Mouse (Mus musculus) bone marrow macrophage, adult 2 months (primary cell): ENCODE measurements around the gene Pls1. TPM values are rescaled to one million over a fixed set of nuclear protein-coding genes. Genes with fewer than 3 reads are reported as not detected.

Experiments
- H3K27ac ChIP-seq: 2 replicates; pipeline ENCODE4 v1.5.1; 2012; ENCODE audit warnings: low read depth, low read length; ENCODE audit not compliant: insufficient read depth
- H3K4me1 ChIP-seq: 2 replicates; pipeline ENCODE4 v1.6.1; 2012; ENCODE audit warnings: low read length; ENCODE audit not compliant: control insufficient read depth, insufficient read depth
- H3K4me3 ChIP-seq: 2 replicates; pipeline ENCODE4 v1.5.1; 2012; ENCODE audit warnings: mild to moderate bottlenecking, low read length, moderate library complexity; ENCODE audit not compliant: insufficient read depth
- CTCF ChIP-seq: IDR thresholded peaks from 2 replicates; pipeline ENCODE4 v1.5.1; 2012; ENCODE audit warnings: low read depth, mild to moderate bottlenecking, low read length, moderate library complexity
- POLR2A ChIP-seq: IDR thresholded peaks from 2 replicates; pipeline ENCODE4 v1.6.1; 2012; ENCODE audit warnings: mild to moderate bottlenecking, low read depth, low read length, borderline replicate concordance
- polyA plus RNA-seq: library from polyadenylated mRNA; stranded (reverse); fragments of >200 nt; gene quantifications from 2 replicates; pipeline ENCODE4 v1.2.4, GENCODE M21; 2012; ENCODE audit not compliant: missing spikeins, insufficient read depth, insufficient read length

Pls1 gene
- polyA plus RNA-seq, result not detected in 2 replicates

- Histone ChIP-seq H3K4me3 (peak within 1 kb of the TSS; percentile 56), H3K4me1 (no peaks in the 10 kb centered on the region), H3K27ac (no peak within 1 kb of the TSS)
- TF ChIP-seq CTCF, result no peak
- no peak for TF ChIP-seq POLR2A
Observed at GRCm38 (mm10) chr9:95844825-95845460, at the start of gene Pls1. TSS of gene Pls1 (minus strand) at chr9:95845311.

DNA sequence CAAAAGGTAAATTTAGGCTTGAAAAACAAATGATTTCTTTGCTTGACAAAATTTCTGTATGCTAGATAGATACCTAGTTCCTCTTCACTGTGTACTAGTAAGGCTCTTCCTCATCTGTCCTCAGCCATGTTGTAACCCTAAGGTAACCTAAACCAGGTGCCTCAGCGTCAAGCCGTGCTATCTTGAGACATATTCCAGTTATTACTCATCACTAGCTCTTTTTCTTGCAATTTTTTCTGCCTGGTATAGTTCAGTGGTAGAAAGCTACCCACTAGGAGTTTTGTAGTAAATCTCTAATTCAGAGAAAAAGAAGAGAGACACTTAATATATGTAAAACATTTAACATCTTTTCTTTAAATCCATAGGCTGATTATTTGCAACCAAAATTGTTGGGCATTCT lies 37.6 kb upstream of the Pls1 start:
- no peak overlapping the region for H3K27ac ChIP-seq
- TF ChIP-seq CTCF (no peak), POLR2A (no peak)
- no peak overlapping the region for H3K4me3 ChIP-seq
- no peaks in the 10 kb centered on the region for H3K4me1 ChIP-seq

- no peaks in the 10 kb centered on the region for H3K4me1 ChIP-seq
- no peak for TF ChIP-seq CTCF
- no peak for TF ChIP-seq POLR2A
- no peak overlapping the region for H3K27ac ChIP-seq
- no peak overlapping the region for H3K4me3 ChIP-seq
Observed at GRCm38 (mm10) chr9:95878246-95878645, 33.1 kb upstream of the Pls1 start.

DNA sequence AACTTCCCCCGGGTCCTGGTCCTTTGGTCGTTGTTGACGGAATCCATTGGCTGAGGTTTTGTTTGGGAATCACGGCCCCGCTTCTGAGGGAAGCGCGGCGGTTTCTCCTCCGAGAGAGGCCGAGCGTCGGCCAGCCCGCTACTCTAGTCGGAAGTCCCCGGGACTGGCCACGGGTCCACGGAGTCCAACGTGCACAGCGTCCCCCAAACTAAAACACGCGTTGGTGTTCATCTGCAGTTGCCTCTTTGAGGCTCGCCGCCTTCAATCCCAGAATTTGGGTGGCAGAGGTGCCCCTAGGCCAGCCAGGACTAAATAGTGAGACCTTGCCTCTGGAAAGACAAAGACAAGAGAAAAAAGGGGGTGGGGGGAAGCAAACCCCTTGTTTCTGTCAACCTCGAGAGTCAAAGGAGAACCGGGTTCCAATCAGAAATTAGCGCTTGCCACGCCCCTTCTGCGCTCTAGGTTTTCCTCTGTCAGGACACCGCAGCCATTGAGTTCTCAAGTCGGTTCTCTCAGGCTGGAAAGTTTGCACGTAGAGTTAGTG lies 13.0 kb upstream of the Pls1 start:
- TF ChIP-seq POLR2A (no peak), CTCF (no peak)
- peak overlapping the region; percentile 33 for H3K27ac ChIP-seq
- peaks cover 2% of the 10 kb centered on the region; the same call in 1 of the 2 replicates for H3K4me1 ChIP-seq
- peak overlapping the region; percentile 94 for H3K4me3 ChIP-seq

- Histone ChIP-seq H3K4me1 (peaks cover 2% of the 10 kb centered on the region; the same call in 1 of the 2 replicates), H3K4me3 (peak within 1 kb of the TSS; percentile 94), H3K27ac (peak within 1 kb of the TSS; percentile 33)
- no peak for TF ChIP-seq POLR2A
- no peak for TF ChIP-seq CTCF
Observed at GRCm38 (mm10) chr9:95857414-95858026, 12.4 kb upstream of the Pls1 start, which contains the start of gene Atr. TSS of gene Atr (plus strand) at chr9:95857597.

- no peak overlapping the region for H3K4me3 ChIP-seq
- H3K27ac ChIP-seq, result no peak overlapping the region
- no peak for TF ChIP-seq POLR2A
- TF ChIP-seq CTCF, result no peak
- H3K4me1 ChIP-seq, result peaks cover under 1% of the 10 kb centered on the region; the same call in 1 of the 2 replicates
Observed at GRCm38 (mm10) chr9:95856004-95856403, 10.9 kb upstream of the Pls1 start.

GRCm38 (mm10) chr9:95854891-95855290 lies 9.8 kb upstream of the Pls1 start:
- H3K27ac ChIP-seq, result no peak overlapping the region
- no peaks in the 10 kb centered on the region for H3K4me1 ChIP-seq

GRCm38 (mm10) chr9:95852896-95853295 lies 7.8 kb upstream of the Pls1 start:
- TF ChIP-seq POLR2A, result no peak
- TF ChIP-seq CTCF, result no peak
- H3K4me1 ChIP-seq, result no peaks in the 10 kb centered on the region
- H3K4me3 ChIP-seq, result no peak overlapping the region
- no peak overlapping the region for H3K27ac ChIP-seq

More at GRCm38 (mm10) chr9:95854891-95855290, 9.8 kb upstream of the Pls1 start:
- TF ChIP-seq POLR2A (no peak), CTCF (no peak)
- H3K4me3 ChIP-seq, result no peak overlapping the region

DNA sequence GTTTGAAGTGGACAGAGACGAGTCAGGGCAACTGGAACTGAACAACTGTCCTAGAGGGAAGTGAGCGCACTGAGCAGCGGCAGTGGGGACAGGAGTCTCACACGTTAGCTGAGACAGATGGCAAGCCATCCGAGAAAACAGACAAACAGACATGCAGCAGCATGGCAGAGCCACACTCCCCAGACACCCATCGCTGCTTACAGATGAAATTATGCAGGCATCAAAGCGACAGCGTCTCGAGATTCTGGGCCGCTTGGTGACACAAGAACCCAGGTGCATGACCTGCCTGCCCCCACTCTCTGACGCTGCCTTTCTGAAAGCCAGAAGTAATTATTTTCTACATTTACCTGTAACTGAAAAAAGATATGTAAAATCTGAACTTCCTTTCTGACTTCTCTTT lies 6.6 kb upstream of the Pls1 start:
- H3K4me1 ChIP-seq, result no peaks in the 10 kb centered on the region
- no peak for TF ChIP-seq CTCF
- TF ChIP-seq POLR2A, result no peak
- no peak overlapping the region for H3K4me3 ChIP-seq
- no peak overlapping the region for H3K27ac ChIP-seq

- Histone ChIP-seq H3K27ac (no peak overlapping the region), H3K4me3 (no peak overlapping the region), H3K4me1 (no peaks in the 10 kb centered on the region)
- TF ChIP-seq CTCF (no peak), POLR2A (no peak)
Observed at GRCm38 (mm10) chr9:95845711-95846110, 600 bp upstream of the Pls1 start.

- TF ChIP-seq POLR2A (no peak), CTCF (no peak)
- H3K27ac ChIP-seq, result no peak overlapping the region
- no peaks in the 10 kb centered on the region for H3K4me1 ChIP-seq
- H3K4me3 ChIP-seq, result no peak overlapping the region
Observed at GRCm38 (mm10) chr9:95839424-95839823, 5.7 kb downstream of the Pls1 start.
